Mouse (Mus musculus) T-helper 1 cell (primary cell): ENCODE measurements at regions not wholly inside any gene's neighbourhood (a gene's known extent, or its start where the extent isn't known, plus 50 kb on each side); places are given as distances from the start of the nearest gene placed in this dataset.
"Not testable (repeated sequence)": the region's sequence is repeated elsewhere in the genome, so short reads cannot be mapped to it uniquely, and the experiment has no call there.

ENCODE experiments used
- in situ Hi-C: fragments of 300-600 bp; cut with MboI, MseI; formaldehyde crosslinking; loops from one replicate; pipeline ENCODE4 v1.15.1; 2025; ENCODE audit warnings: high pct_unique_total_duplicates

DNA sequence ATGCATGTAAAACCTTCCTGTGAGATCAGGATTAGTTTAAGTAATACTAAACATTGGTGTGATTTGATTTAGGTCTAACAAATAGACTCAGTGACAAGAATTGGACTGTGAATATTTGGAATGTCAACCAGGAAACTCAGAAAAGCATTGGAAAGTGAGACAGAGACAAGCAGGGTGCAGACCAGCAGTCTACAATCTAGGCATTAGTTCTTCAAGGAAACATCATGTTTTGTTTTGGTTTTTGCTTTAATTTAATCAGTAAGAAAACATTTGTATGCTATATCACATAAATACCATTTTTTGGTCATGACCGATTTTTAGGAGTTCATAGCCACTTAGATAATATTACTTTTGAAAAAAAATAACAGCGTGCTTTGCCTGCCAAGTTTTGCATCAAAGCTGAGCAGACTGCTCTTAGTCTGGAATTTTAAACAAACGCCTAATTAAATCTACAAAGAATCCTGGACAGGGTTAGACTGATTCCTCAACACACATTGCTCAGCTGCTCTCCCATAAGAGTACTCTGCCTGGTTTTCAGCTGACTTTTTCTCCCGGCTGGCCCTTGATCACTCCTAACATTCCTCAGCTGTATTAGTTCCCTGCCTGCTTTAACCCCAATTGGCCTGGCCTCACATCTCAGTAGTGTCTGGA lies 396.5 kb upstream of the Kcnh7 start:
- in situ Hi-C loops: no loop called here

DNA sequence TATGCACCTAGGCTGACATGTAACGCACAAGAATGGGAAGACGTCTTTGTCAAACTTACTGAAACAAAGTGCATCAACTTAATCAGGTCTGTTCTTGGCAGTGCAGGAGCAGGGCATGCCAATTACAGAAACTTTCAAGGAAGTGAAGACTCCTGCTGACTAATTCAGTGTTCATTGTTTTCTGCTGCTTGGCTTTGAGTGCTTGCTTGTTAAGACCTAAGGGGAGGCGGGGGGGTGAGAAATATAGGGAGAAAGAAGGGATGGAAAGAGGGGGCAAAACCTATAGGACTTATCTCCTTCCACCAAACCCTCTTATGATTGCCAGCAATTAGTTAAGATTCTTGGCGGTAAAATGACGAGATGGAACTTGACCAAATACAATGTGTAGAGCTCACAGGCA lies 391.1 kb upstream of the Kcnh7 start:
- in situ Hi-C loops: no loop called here

DNA sequence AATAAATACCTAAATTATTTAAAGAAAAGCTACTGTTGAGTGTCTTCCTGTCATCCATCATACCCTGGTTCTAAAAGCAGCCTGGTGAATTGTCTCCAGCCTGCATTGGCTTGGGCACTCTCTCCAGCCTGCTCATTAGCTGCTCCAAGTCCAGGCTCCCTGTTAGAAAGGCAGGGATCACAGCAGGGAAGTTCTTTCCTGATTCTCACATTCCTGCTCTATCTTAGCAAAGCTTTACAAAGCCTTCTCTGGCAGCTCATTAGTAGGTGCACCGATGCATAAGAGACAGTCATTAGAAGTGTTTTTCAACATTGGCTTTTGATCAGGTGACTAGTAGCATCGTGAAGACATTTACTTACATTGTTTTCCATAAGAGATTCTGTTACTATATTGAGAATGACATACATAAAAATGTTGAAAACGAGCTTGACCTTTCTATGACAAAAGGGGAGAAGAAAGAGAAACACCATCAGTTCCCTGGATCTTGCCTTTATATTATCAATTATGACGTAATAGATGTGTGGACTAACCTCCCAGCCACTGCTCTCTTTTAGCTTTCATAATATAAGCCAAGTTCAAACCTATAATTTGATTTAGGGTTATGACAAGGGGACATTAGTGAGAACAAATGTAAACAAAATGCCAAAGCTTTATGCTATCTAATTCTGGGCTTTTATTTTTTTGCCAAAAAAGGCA lies 390.1 kb upstream of the Kcnh7 start:
- in situ Hi-C loops: no loop called here

DNA sequence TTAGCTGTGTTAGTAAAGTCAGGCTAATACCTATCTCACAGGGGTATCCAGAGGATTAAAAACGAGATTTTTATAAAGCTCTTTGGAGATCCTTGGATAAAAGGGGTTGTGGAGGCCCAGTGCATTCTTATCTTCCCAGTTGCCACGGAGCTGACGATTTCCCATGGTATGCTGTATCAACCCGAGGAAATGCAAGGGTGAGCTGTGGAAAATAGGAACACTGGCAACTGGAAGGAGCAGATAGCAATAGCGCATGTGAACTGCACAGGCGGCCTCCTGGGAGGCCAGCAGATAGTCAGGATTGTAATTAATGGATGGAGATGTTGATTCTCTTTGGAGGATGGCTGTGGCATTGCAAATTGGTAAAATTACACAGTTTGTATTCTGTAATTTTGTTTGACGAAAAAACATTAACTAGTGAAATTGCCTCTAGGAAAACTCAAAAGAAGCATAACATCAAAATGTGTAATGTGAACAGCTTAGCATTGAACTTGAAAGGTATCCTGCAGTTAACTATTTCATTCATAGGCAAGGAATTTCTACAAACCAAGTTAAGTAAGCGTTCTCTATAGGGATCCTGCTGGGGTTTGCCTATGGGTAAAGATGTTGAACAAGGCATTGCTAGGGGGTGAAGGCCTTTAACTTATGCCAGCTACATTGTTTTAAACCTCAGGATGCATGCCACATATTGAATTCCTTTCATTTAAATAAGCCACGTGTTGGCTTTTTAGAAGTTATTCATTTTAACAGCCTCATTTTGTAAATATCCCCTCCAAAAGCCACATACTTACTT lies 389.1 kb upstream of the Kcnh7 start:
- in situ Hi-C loops: no loop called here

DNA sequence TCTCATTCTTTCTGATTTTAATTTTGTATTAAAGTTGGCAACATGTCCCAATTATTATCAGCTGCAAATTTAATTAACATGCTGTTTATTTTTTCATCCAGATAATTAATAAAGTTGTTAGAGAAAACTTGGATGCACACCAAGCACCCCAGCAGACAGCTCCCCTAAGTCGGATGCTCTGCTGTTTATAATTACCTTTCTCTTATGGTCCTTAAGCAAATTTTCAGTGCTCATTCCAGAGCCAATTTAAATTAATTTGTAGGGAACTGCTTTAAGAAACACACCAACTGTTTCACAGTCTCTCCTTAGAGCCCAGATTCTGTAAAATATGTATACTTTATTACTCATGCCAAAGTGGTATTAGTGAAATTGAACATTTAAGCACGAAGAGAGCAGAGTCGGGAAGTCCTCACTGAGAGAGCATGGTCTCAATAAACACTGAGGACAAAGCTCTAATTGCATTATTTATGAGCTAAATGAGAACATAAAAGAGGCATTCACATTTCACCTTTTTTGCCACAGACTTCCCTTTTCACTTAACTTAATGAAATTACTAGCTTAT lies 372.9 kb upstream of the Kcnh7 start:
- in situ Hi-C loops: no loop called here

DNA sequence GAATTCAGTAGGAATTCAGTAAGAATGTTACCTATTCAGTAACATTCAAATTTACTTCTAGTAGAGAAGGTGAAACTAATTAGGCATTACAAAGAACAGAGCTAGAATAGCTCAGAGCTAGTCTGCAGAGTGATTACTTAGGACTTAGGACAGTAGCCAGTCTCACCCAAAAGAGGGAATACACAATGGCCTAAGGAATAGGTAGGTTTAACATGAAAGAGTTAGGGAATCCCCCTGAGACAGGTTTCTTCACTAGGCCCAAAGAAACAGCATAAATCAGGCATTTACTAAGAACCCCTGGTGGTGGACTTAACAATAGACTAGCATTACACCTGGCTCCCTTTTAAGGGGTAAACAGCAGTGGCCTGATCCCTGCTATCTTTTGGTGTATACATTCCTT lies 357.7 kb upstream of the Kcnh7 start:
- in situ Hi-C loops: not testable (repeated sequence)

DNA sequence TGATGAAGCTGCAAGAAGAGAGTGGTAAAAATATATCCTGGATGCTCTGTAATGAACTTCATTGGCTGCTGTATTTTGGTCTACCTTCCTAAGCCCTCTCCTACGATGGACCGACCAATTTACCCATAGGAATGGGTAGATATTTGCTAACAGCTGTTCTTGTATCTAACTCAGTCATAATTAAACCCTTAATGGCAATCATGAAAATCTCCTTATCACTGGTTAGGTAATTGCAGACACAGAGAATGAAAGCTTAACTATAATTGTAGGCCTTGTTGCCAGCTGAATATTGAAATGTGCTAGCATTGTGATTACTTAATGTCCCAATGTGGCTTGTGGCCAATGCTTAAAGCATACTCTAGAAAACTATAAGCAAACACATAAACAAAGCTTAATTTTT lies 334.4 kb upstream of the Kcnh7 start:
- in situ Hi-C loops: loop anchor here (25.0 kb wide), 1 partner anchor 1344 kb away; no protein-coding TSS in a partner anchor

DNA sequence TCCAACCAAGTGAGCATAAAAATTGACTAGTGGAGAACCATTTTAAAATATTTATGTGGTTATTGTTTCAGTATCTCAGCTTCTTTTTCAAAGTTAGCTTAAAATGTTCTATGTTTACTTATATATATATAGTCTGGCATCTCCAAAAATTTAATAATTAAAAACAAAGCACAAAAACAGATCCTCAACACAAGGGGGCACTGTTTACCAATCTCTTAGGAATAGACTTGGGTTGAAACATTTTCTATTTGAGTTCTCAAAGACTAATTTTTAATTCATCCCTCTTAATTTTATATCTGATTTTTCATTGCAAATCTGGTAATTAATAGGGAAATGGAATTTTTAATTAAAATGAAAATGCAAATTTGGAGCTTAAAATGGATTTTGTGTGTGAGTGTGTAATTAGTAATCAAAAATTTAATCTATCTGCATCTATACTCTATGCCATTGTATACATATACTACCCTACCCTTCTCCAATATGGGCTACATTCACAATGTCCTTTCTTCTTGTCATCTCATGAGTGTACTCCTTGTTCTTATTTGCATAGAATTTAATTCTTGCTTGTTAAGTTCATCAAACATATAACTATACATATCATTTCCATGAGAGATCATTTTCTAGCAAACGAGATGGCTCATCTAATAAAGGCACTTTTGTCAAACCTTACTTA lies 329.6 kb upstream of the Kcnh7 start:
- in situ Hi-C loops: loop anchor here (25.0 kb wide), 1 partner anchor 1349 kb away; no protein-coding TSS in a partner anchor

DNA sequence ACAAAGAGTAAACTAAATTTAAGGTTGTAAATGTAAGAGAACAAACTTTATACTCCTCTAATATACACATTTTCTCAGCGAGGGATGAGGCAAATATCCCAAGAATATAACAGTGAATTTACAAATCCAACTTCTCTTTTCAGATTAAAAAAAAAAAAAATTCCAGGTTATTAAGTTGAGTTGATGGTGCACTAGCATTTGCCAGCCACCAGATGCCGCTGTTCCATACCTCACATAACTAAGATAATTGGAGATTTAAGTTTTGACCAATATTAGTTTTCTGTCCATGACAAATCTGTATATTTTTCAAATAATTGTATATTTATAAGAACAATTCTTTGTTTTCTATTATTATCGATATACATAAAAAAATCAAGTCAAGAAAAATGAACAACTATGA lies 319.9 kb upstream of the Kcnh7 start:
- in situ Hi-C loops: loop anchor here (25.0 kb wide), 1 partner anchor 1358 kb away; no protein-coding TSS in a partner anchor

DNA sequence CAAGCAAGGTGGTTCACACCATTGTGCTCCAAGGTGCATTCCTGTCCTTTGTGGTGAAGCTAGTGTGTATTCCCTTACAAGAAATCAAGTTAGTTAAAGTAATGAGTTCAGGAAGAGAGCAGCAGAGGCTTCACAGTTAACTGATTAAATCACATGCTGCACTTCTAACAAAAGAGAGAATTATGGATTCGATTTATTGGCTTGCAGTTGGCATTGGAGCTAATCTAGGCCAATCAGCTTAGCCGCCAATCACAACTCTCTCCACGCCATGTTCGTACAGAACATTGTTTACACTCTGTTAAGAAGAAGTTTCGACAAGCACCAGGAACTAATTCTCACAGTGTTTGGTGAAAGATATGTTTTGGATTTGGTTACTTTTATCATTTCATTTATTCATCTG lies 292.3 kb upstream of the Kcnh7 start:
- in situ Hi-C loops: no loop called here

DNA sequence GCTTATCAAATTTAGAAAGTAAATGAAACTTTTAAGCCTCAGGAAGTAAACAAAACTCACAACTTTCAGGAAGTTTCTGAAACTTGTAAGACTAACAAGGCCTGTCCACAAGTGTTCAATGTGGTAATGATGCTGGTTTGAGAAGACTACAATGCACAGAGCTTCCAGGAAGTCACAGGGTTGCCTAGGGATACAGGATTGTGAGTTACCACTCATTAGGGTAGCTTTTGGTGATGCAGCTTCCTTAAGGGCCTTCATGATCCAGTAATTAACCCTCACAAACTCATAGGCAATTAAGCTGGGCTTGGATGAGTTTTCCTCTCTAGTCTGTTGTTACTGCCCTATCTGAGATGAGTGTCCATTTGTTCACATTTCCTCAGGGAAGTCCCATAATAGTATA lies 291.2 kb upstream of the Kcnh7 start:
- in situ Hi-C loops: no loop called here

DNA sequence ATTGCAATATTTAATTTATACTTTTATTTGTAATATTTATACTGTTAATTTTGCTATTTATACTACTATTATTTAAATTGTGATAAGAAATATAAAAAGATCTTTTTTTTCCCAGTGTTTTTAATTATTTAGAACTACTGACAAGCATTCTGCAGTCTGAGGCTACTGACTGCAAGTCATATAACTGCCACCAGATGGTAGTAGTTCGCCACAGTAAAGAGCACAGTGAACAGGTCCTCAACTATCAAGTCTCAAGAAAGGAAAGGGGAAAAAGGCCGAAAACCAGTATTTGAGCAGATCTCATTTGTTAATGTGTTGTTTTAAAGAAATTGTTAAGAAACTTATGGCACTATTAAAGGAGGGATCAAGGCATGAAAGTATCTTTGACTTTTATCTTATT lies 289.6 kb upstream of the Kcnh7 start:
- in situ Hi-C loops: no loop called here

DNA sequence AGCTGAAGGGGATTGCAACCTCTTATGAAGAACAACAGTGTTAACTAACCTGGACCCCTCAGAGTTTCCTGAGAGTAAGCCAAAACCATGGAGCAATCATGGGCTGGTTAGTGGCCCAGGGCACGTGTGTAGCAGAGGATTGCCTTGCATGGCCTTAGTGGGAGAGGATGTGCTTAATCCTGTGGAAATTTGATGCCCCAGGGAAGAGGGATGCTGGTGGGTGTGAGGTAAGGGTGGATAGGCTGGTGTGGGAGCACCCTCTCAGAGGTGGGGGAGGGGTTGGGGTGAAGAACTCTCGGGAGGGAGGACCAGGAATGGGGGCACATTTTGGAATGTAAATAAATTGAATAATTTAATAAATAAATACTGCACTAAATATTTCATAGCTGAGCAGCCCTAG lies 288.2 kb upstream of the Kcnh7 start:
- in situ Hi-C loops: no loop called here

DNA sequence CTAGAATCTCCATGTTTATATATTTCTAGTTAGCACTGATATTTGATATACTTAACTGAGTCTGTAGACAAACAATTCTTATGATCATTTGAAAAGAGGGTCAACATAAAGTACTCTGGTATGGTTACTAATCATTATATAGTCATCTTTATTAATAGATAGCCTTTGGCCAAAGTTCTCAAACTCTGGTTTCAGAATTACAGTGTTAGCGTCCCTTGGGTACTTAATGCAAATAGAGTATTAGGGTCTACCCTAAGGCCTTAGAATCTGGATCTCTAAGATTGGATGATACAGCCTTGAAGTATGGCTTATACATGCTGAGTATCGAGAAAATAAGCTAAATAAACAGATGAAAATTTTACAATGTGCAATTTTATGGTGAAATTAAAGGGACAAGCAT lies 275.0 kb upstream of the Kcnh7 start:
- in situ Hi-C loops: no loop called here

DNA sequence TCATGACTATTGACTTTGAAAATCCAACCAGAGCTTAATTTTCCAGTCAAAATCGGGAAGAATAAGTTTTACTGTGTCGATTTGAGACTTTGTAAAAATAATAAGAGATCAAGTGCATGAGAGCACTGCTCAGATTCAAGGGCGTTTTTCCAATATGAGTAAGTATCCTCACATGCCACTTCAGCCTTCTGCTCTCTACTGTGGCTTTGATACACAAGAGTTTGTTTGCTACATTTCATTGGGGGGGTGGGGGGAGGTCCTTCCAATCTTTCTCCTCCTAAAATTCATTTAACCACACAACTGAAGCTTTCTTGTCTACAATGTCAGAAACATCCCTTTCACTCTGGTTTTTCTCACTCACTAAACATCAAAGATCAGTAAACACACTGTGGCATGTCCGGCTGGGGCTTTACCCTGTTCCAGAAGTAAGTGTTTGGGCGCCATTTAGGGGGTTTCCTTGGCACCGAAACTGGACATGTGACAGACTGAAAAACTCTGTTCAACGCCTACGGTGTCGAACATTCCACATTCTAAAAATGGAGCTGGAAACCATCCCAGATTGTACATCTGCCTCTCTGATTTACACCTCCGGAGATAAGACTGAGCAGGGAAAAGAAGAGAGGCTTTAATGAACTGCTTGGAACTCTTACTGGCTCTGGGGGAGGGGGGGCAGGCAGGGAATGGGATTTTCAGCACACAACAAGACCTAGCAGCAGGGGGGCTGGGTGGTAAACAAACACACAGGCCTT lies 270.4 kb upstream of the Kcnh7 start:
- in situ Hi-C loops: no loop called here

DNA sequence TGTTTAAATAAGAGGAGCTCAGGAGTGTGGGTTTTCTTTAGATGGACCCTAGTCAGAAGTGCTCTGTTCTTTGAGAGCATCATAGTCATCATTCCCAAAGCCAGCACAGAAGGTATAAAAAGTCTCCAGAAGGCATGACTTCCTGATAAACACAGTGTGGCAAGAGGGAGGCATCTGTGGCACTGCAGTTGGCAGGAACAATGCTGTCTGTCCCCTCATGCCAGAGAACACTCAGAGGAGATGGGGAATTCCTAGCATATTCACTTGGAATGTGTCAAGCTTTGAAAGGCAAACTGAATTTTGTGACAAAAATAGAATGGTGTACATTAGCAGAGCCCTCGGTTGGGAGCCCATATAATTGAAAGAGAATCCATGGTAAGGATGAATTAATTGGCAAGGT lies 268.8 kb upstream of the Kcnh7 start:
- in situ Hi-C loops: no loop called here

DNA sequence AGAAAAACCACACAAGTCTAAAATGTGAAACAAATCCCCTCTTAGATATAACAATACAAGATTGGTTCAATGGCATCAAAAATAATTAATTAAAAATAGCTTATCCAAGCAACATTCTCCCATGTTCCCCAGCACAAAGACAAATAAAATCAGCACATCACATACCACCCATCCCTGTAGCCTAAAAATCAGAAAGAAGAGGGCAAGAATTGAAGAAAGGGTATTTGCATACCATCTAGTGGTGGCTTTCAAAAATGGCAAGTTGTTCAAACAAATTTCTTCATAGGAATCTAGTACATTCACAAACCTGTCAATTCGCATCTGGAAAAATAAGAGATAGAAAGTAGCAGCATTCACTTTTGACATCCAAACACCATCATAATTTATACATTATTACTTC lies 268.1 kb upstream of the Kcnh7 start:
- in situ Hi-C loops: no loop called here

DNA sequence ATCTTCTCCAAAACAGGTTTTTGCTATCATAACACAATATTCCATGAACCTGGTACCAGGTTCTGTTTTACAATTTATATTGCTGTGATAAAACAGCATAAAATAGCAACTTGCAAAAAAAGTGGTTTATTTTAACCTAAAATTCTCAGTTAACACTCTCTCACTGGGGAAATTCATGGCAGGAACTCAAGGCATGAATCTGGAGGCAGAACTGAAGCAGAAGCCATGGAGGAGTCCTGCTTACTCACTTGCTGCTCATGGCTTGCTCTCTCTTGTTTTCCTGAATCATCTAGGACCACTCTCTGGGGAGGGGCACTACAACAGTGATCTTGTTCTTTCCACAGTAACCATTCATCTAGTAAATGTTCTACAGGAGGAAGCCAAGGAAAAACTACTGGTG lies 250.2 kb upstream of the Kcnh7 start:
- in situ Hi-C loops: no loop called here

DNA sequence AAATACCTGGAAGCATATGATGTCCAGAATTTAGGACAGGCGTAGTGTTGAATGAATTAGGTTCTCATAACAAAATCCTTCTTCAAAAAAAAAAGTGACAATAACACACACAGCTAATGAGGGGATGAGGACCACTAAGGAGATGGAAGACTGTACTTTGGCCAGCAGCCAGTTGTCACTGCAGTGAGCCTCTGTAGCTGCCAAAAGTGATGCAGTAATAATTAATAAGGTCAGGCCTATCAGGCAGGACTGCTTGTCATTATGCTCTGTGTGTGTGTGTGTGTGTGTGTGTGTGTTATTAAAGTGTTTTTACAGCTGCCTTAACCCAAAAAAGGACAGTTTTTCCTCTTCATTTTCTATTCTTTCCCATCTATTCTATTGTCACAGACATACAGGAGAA lies 221.3 kb upstream of the Kcnh7 start:
- in situ Hi-C loops: no loop called here
